Mouse (Mus musculus) spleen, postnatal 14 days (tissue): ENCODE measurements around the gene Ell2.

Experiments
- DNase-seq, 2 experiments: peaks; one replicate each; pipeline ENCODE4 v3.0.0; 2021 to 2022; ENCODE audit warnings: low spot score in 2 of 2

Ell2 gene

GRCm38 (mm10) chr13:75766967-75767366, 60.4 kb downstream of the Ell2 start:
- no peak for DNase-seq

GRCm38 (mm10) chr13:75770744-75771143, 64.2 kb downstream of the Ell2 start:
- no peak for DNase-seq

GRCm38 (mm10) chr13:75771404-75771803, 64.8 kb downstream of the Ell2 start:
- DNase-seq: no peak

GRCm38 (mm10) chr13:75771984-75772730, 65.6 kb downstream of the Ell2 start:
- no peak for DNase-seq

GRCm38 (mm10) chr13:75775961-75776360, 69.4 kb downstream of the Ell2 start:
- no peak for DNase-seq

GRCm38 (mm10) chr13:75776692-75777091, 70.1 kb downstream of the Ell2 start:
- DNase-seq: no peak

- DNase-seq: no peak
Measured at GRCm38 (mm10) chr13:75778156-75778555, 71.6 kb downstream of the Ell2 start.

GRCm38 (mm10) chr13:75779169-75779568, 72.6 kb downstream of the Ell2 start:
- no peak for DNase-seq

- DNase-seq: no peak
Measured at GRCm38 (mm10) chr13:75780096-75780495, 73.5 kb downstream of the Ell2 start.

GRCm38 (mm10) chr13:75785726-75786125, 79.2 kb downstream of the Ell2 start:
- no peak for DNase-seq

- no peak for DNase-seq
Measured at GRCm38 (mm10) chr13:75786264-75786663, 79.7 kb downstream of the Ell2 start.

GRCm38 (mm10) chr13:75787364-75787763, 80.8 kb downstream of the Ell2 start:
- no peak for DNase-seq

GRCm38 (mm10) chr13:75788178-75788577, 81.6 kb downstream of the Ell2 start:
- no peak for DNase-seq

GRCm38 (mm10) chr13:75789061-75789834, 82.7 kb downstream of the Ell2 start:
- no peak for DNase-seq

- no peak for DNase-seq
Measured at GRCm38 (mm10) chr13:75790550-75791205, 84.1 kb downstream of the Ell2 start.

- no peak for DNase-seq
Measured at GRCm38 (mm10) chr13:75793863-75794629, 87.5 kb downstream of the Ell2 start.

- peak; percentile 82 to 89 for DNase-seq
Measured at GRCm38 (mm10) chr13:75797369-75798141, 91.0 kb downstream of the Ell2 start.

- no peak for DNase-seq
Measured at GRCm38 (mm10) chr13:75798413-75799302, 92.1 kb downstream of the Ell2 start.

GRCm38 (mm10) chr13:75799421-75799820, 92.9 kb downstream of the Ell2 start:
- DNase-seq: no peak

- DNase-seq: no peak
Measured at GRCm38 (mm10) chr13:75807969-75808368, 101.4 kb downstream of the Ell2 start.
